Mouse (Mus musculus): ENCODE data around the gene Ces2c. TPM values are rescaled to one million over a fixed set of nuclear protein-coding genes. Genes with fewer than 3 reads are reported as not detected.

The Ces2c gene
- total RNA-seq, 2 experiments from 2014 or later: not detected

GRCm38 (mm10) chr8:104901746-104902145 lies 54.9 kb downstream of the Ces2c start:
- TF ChIP-seq CTCF (IDR thresholded peaks at IDR 0.05): peak; percentile 21
- DNase-seq (ENCODE audit: extremely low spot score in 1 of 2, low spot score in 2 of 2): no peak
- Histone ChIP-seq H3K4me3 (no peak overlapping the region), H3K27ac (no peak overlapping the region)
- intact Hi-C loops (cut with DNase I): no loop called here

Other genes starting within 250 kb of the Ces2c start
- gene Cdh16, start 222.7 kb upstream of the Ces2c start, total RNA-seq (2021): not detected
- gene Rrad, start 215.7 kb upstream of the Ces2c start, total RNA-seq (2021): 1 to 10 TPM; 4.0 to 4.4 TPM
- gene Ciao2b, start 205.1 kb upstream of the Ces2c start, total RNA-seq (2021): 10 to 100 TPM; 30.2 to 34.3 TPM
- not detected for gene Ces2a, start 113.1 kb upstream of the Ces2c start, total RNA-seq (2021)
- under 1 TPM in 1 of 2 experiments, not detected in 1; 0.18 TPM for gene Ces2b, start 15.5 kb upstream of the Ces2c start, total RNA-seq (2021)
- not detected for gene Ces2e, start 79.2 kb downstream of the Ces2c start, total RNA-seq (2021)
- not detected for gene Ces2f, start 100.3 kb downstream of the Ces2c start, total RNA-seq (2021)
- under 1 TPM in 1 of 2 experiments, not detected in 1; 0.34 TPM for gene Ces2g, start 114.7 kb downstream of the Ces2c start, total RNA-seq (2021)
- gene Ces2h, start 153.8 kb downstream of the Ces2c start, total RNA-seq (2021): not detected
- gene Ces3a, start 201.5 kb downstream of the Ces2c start, total RNA-seq (2021): not detected
- not detected for gene Ces3b, start 236.7 kb downstream of the Ces2c start, total RNA-seq (2021)